Mouse (Mus musculus) fat pad, adult 2 months (tissue): Measurements from ENCODE around the gene Gm49320.
A peak's percentile ranks its signal among the peaks of the same experiment; 100 is the strongest.
"Not testable (repeated sequence)": the region's sequence is repeated elsewhere in the genome, so short reads cannot be mapped to it uniquely, and the experiment has no call there.

Experiments used
- DNase-seq: peaks from one replicate; pipeline ENCODE4 v3.0.0-alpha.2; 2011; ENCODE audit warnings: low read depth, low spot score; ENCODE audit errors: extremely low read depth

Gene Gm49320

DNA sequence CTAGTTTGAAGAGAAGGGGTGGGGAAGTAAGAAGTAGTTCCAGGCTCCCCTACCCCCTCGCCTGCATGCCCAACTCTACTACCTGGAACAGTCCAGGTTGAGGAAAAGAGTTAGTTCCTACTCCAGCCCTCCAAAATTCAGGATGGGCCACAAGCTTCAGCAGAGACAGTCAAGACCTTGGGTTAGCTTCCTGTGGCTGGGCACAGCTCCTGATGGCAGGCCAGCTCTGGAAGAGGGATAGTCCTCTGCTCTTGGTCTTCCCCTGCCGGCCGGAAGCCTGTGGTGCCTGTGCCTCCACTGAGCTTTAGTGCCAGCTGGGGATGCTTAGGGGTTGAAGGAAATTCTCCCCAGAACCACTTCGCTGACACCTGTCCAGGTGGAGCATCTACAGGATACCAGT is 12.3 kb upstream of the Gm49320 start:
- DNase-seq, result no peak

- DNase-seq, result no peak
Measured at GRCm38 (mm10) chr8:4226739-4227347, 11.8 kb upstream of the Gm49320 start, which contains the start of gene Lrrc8e. Gene Lrrc8e (plus strand): TSS chr8:4226827.

- no peak for DNase-seq
Measured at GRCm38 (mm10) chr8:4227919-4228318, 10.7 kb upstream of the Gm49320 start.

DNA sequence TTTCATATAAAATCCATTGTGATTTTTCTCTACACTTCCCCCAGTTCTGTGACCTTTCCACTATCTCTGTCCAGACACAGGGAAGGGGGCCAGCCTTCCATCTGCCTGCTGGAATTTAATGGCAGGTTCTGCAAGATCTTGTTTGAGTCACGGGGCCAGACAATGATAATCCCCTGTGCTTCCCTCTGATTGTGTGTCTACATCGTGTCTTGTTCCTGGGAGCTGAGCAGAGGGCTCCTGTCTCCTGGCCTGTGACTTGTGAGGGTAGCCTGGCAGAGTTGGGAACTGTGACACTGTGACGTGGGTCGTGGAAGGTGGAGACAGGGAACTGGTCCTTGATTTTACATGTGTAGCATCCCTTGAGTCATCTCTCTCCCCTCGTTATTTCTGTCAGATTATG is 8.9 kb upstream of the Gm49320 start:
- DNase-seq, result no peak

DNA sequence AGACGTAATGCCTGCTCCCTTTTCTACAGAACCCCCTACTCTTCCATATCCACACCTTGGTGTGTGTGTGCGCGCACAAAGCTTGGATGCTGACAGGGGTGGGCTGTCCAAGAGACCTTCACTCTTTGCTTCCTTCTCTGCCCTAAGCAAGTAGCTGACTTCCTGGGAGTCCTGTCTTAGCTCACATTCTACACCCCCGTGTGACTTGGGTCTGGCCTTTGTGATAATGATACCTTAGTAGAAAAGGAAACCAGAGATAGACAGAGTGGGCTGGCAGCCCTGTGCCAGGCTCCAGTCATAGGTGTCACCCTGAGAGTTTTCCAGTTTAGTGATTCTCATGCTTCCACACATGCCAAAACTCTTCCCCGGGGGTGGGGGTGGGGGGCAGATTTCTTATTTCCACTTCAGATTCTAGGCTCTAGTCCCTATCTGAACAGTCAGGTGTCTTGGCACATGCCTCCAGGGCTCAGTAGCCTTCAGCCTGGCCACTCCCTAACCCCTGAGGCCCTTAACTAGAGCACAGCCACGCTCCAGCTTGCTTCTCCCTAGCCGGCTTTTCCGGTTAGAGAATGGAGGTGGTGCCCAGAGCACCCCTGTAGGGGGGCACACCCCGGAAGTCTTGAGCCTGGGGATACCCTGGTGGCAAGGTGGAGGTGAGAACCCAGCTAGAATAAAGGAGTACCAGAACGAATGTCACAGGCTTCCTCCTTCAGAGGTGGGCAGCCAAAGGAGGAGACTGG is 7.9 kb upstream of the Gm49320 start:
- DNase-seq, result no peak

DNA sequence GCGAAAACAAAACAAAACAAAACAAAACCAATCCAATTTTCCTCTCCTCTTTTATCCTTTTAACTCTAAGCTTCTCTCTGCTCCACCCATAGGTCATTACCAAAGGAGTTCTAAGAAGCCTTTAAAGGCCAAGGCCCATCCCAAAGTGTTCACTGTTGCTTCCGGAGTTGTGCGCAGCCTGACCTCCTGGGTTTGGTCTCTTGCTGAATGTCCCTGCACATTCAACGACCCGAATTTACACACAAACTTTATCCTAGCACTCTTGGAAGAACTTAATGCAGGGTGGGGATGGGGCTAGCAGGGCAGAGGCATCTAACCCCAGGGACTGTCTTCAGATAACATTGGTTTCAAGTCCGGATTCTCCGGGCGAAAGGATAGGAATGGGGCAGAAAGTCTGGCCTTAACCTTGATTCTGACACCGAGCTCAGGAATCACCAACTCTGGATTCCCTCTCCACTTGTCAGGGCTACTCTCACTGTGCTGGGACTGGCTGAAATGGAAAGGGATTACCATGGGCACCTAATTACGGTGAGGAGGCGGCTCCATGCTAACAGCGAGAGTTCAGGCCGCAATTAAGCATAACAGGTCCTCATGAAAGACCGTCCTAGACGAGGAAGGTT is 741 bp upstream of the Gm49320 start:
- DNase-seq, result no peak

DNA sequence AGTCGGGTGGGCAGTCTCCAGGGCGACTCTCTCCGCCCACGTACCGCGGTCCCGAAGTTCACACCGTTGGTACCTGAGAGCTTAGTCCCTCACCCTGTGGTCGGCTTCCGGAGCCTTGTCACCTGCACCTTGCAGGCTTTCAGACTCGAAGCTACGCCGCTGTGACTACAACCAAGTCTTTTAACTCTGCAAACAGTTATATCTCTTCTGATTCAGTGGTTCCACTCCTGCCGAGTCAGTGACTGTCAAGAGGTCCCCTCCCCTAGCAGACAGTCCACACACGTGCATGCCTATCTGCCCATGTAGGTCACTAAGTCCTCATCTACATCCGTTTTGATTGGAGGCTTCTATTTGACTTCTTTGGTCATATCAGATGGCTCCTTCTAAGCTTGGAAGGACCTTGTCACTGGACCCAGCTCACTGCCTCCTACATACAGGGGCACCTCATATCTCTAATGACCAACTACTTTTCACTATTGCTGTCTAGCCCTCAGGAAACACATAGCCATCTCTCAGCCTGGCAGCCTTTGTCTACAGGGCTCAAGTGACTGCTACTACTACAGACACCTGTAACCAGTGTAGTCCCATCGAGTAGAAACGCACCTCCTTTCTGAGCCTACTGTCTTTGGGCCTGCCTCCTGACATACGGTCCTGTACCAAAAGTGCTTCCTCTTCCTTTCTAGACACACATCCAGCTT is 677 bp downstream of the Gm49320 start:
- no peak for DNase-seq

DNA sequence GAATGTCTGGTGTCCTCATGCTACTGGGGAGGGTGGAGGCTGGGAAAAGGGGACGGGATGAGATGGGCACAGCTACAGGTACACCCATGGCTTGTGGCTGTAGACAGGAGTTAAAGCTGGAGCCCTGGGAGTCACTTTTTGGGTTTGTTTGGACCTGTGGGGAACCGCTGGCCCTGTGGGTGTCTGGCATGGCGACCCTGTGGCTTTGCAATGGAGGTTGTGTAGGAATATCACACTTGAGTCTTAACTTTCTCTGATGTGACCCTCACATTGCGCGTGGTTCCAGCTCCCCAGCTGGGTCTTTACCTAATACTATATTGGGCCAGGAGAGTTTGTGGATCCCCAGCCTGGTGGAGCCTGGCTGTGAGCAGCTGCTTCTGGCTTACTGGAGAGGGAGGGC is 6.4 kb downstream of the Gm49320 start:
- no peak for DNase-seq

- DNase-seq, result no peak
Measured at GRCm38 (mm10) chr8:4245737-4246136, 7.1 kb downstream of the Gm49320 start.

- DNase-seq, result no peak
Measured at GRCm38 (mm10) chr8:4247241-4247640, 8.6 kb downstream of the Gm49320 start.

GRCm38 (mm10) chr8:4247951-4248540 is 9.4 kb downstream of the Gm49320 start, which contains the start of gene Tgfbr3l:
Gene Tgfbr3l (plus strand): TSS chr8:4248214.
- DNase-seq, result no peak

DNA sequence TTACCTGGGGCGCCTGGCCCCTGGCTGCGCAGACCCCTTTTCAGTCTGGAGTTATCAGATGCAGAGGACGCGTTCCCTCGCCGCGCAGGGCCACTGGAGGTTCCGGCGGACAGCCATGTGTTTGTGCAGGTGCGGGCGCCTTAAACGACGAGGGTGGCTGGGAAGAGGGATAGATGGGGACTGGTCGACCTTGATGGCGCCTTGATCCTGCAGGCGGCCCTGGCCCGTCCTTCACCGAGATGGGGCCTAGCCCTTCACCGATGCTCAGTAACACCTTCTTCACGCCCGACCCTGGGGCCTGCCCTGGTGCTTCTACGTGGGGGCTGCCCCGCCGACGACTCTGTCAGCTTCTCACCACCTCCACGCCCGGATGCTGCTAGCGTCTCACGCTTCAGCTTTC is 10.5 kb downstream of the Gm49320 start:
- no peak for DNase-seq

- no peak for DNase-seq
Measured at GRCm38 (mm10) chr8:4250306-4250970, 11.8 kb downstream of the Gm49320 start.

DNA sequence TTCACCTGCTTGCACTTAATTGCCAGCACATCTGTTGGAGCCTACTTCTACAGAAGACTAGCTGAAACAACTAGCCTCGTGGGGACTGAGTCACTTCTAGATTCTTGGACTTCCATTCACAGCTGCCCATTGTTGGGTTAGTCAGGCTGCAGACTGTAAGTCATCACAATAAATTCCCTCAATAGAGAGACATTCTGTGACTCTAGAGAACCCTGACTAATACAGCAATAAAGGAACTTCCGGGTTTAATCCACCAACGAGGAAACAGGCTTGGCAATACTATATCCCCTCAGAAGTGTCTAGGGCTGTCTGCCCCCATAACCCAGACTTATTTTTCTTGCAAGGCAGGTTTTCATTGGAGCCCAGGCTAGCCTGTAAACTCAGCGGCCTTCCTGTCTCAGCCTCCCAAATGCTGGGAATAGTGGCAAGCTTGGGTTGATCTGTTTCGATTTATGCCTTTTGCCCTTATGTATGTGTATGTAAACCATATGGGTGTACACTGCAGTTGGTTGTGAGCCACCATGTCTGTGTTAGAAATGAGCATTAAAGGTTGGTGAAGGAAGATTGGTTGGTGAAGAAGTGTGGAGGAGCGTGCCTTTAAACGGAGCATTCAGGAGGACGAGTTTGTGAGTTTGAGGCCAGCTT is 13.6 kb downstream of the Gm49320 start:
- no peak for DNase-seq

- peak; percentile 54 for DNase-seq
Measured at GRCm38 (mm10) chr8:4252934-4253841, 14.5 kb downstream of the Gm49320 start, which contains the start of gene Snapc2. Gene Snapc2 (plus strand): TSS chr8:4253080.

DNA sequence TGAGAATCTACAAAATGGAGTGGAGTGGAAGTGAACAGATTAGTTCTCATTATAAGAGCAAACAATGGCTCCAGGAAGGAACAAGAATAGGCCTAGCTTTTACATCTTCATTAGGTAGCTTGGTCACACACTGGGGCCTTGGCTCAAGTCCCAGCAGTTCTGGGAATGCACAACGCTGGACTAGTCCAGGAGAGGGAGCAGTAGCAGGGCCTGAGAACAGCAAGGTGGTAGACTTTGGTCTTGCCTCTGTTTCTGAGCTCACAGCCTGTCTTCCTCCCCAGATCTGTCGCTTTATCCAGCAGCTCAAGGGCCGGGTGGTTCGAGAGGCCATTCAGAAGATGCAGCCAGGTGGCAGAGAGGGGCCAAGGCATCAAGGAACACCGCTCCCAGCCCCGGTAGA is 15.3 kb downstream of the Gm49320 start:
- no peak for DNase-seq

GRCm38 (mm10) chr8:4255471-4255870 is 16.8 kb downstream of the Gm49320 start:
- DNase-seq, result not testable (repeated sequence)

DNA sequence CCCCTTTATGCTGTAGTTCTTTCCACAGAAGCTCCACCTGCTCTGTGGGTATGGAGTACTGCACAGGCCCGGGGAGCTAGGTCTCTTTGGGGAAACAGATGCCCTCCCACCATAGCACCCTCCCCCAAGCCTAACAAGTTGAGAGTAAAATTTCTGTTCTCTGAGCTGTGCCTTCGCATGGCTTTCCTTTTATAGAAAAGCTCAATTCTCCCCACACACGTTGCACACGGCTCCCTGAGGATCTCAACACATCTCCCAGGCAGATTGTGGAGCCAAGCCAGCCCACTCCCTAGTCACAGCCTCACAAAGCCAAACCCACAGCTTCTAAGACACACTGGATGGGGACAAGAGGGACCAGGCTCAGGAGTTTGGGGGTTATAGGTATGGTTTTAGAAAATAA is 18.2 kb downstream of the Gm49320 start:
- DNase-seq, result no peak

DNA sequence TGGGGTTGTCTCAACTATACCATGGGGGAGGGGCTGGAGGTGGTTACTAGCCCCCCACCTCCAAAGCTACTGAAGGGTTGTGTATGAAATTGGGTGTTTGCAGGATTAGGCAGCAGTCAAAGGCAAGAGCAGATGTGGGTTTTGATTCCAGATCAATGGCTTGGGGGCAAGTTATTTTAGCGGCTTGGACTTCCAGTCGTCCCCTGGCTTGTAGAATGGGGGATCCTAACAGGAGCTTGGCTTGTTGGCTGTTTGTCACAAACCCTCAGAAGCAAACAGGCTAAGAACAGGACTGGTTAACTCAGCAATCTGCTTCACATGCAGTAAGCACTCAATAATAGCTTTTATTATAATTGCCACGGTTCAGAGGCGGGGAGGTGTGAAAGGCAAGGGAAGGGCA is 18.7 kb downstream of the Gm49320 start:
- DNase-seq, result no peak
